Mouse (Mus musculus) hindbrain, embryonic 16.5 days (tissue): ENCODE results near the gene Gpr4. TPM values are rescaled to one million over a fixed set of nuclear protein-coding genes. Genes with fewer than 3 reads are reported as not detected.

ENCODE experiments used
- ATAC-seq: fragments of 200-750 bp; cut with Nextera tagmentation; 2 replicates; pipeline ENCODE4 v1.8.0; 2017; ENCODE audit warnings: moderate TSS enrichment, moderate library complexity
- H3K27ac ChIP-seq: fragments of 300-500 bp; sonication (generic); 2 replicates; pipeline ENCODE4 v1.5.1; 2014; ENCODE audit warnings: low read depth, mild to moderate bottlenecking, control low read depth, low read length, moderate library complexity
- H3K27me3 ChIP-seq: fragments of 300-500 bp; sonication (generic); replicated peaks from 2 replicates; pipeline ENCODE4 v1.6.1; 2014; ENCODE audit warnings: low read length; ENCODE audit not compliant: control insufficient read depth, insufficient read depth
- H3K36me3 ChIP-seq: fragments of 300-500 bp; sonication (generic); 2 replicates; pipeline ENCODE4 v1.6.1; 2014; ENCODE audit warnings: mild to moderate bottlenecking, low read length, moderate library complexity, mixed read lengths; ENCODE audit not compliant: control insufficient read depth, insufficient read depth
- H3K4me1 ChIP-seq: fragments of 300-500 bp; sonication (generic); 2 replicates; pipeline ENCODE4 v1.6.1; 2014; ENCODE audit warnings: low read depth, low read length; ENCODE audit not compliant: control insufficient read depth, insufficient read depth
- H3K4me2 ChIP-seq: fragments of 300-500 bp; sonication (generic); 2 replicates; pipeline ENCODE4 v1.6.1; 2014; ENCODE audit warnings: mild to moderate bottlenecking, low read length, control low read depth, moderate library complexity
- H3K4me3 ChIP-seq: fragments of 300-500 bp; sonication (generic); 2 replicates; pipeline ENCODE4 v1.5.1; 2014; ENCODE audit warnings: mild to moderate bottlenecking, low read length, control low read depth, moderate library complexity
- H3K9ac ChIP-seq: fragments of 300-500 bp; sonication (generic); 2 replicates; pipeline ENCODE4 v1.6.1; 2014; ENCODE audit warnings: low read depth, mild to moderate bottlenecking, control low read depth, low read length, moderate library complexity
- H3K9me3 ChIP-seq: fragments of 300-500 bp; sonication (generic); 2 replicates; pipeline ENCODE4 v1.6.1; 2014; ENCODE audit warnings: mild to moderate bottlenecking, low read length, moderate library complexity; ENCODE audit not compliant: control insufficient read depth
- WGBS: fragments of 180-500 bp; shearing (Covaris S2); extraction: QIAGEN DNeasy Blood & Tissue Kit; methylation state at CpG from one replicate; pipeline ENCODE4 v1.1.7; 2014; 5-methylcytosine and 5-hydroxymethylcytosine counted together
- polyA plus RNA-seq: library from polyadenylated mRNA; unstranded; fragments of >200 nt; fragmentation: Nextera tagmentation; extraction: Ambion mirVana; gene quantifications from 2 replicates; pipeline ENCODE4 v1.2.1, GENCODE M21; 2015

Gpr4 gene
- polyA plus RNA-seq, 1 experiment from 2014 or later: 3.1 TPM

- Histone ChIP-seq H3K36me3 (no peaks in the 10 kb centered on the region), H3K27ac (peak overlapping the region; percentile 23; the same call in 1 of the 2 replicates), H3K4me1 (peaks cover 9% of the 10 kb centered on the region; the same call in 1 of the 2 replicates), H3K27me3 (no peaks in the 10 kb centered on the region), H3K9me3 (peaks cover 2% of the 10 kb centered on the region; the same call in 1 of the 2 replicates), H3K4me3 (no peak overlapping the region), H3K9ac (0 out of 2 replicates have a peak overlapping the region, but pooled peaks have one; percentile 13), H3K4me2 (no peak overlapping the region)
- WGBS: 49% methylated on average over 8 of the region's 8 CpGs
- peak; percentile 41 for ATAC-seq
Measured at GRCm38 (mm10) chr7:19170142-19170541, 42.2 kb upstream of the Gpr4 start.

GRCm38 (mm10) chr7:19171831-19172230 lies 40.5 kb upstream of the Gpr4 start:
- H3K4me1 ChIP-seq: peaks cover 3% of the 10 kb centered on the region
- peak overlapping the region; percentile 60; the same call in 1 of the 2 replicates for H3K27ac ChIP-seq
- no peaks in the 10 kb centered on the region for H3K36me3 ChIP-seq
- H3K9ac ChIP-seq: 0 out of 2 replicates have a peak overlapping the region, but pooled peaks have one; percentile 33
- H3K27me3 ChIP-seq: no peaks in the 10 kb centered on the region
- no peak overlapping the region for H3K4me3 ChIP-seq
- WGBS: 41% methylated on average over 8 of the region's 8 CpGs
- no peak overlapping the region for H3K4me2 ChIP-seq
- H3K9me3 ChIP-seq: peaks cover 2% of the 10 kb centered on the region; the same call in 1 of the 2 replicates
- no peak for ATAC-seq

- H3K36me3 ChIP-seq: no peaks in the 10 kb centered on the region
- no peak overlapping the region for H3K27ac ChIP-seq
- H3K4me3 ChIP-seq: peak overlapping the region; percentile 31
- WGBS: 5% methylated on average over 17 of the region's 17 CpGs
- peak overlapping the region; percentile 48; the same call in 1 of the 2 replicates for H3K9ac ChIP-seq
- no peak for ATAC-seq
- H3K9me3 ChIP-seq: no peaks in the 10 kb centered on the region
- H3K4me1 ChIP-seq: peaks cover 8% of the 10 kb centered on the region
- H3K27me3 ChIP-seq: no peaks in the 10 kb centered on the region
- H3K4me2 ChIP-seq: peak overlapping the region; percentile 57
Measured at GRCm38 (mm10) chr7:19172874-19173273, 39.5 kb upstream of the Gpr4 start.

GRCm38 (mm10) chr7:19175708-19176515 lies 36.4 kb upstream of the Gpr4 start, which contains the start of gene Eml2:
Gene Eml2, plus strand, starts transcription at chr7:19176421.
- 1% methylated on average over 28 of the region's 30 CpGs for WGBS
- H3K9ac ChIP-seq: peak within 1 kb of the TSS; percentile 69
- peak within 1 kb of the TSS; percentile 66 for H3K4me3 ChIP-seq
- peak within 1 kb of the TSS; percentile 81 for H3K4me2 ChIP-seq
- H3K9me3 ChIP-seq: no peaks in the 10 kb centered on the region
- H3K27me3 ChIP-seq: peaks cover 5% of the 10 kb centered on the region
- peak within 1 kb of the TSS; percentile 73 for H3K27ac ChIP-seq
- H3K4me1 ChIP-seq: peaks cover 19% of the 10 kb centered on the region
- peak; percentile 95 for ATAC-seq
- no peaks in the 10 kb centered on the region for H3K36me3 ChIP-seq

GRCm38 (mm10) chr7:19176516-19176947 lies 35.8 kb upstream of the Gpr4 start:
- Histone ChIP-seq H3K9ac (peak overlapping the region; percentile 69), H3K4me3 (peak overlapping the region; percentile 66), H3K36me3 (no peaks in the 10 kb centered on the region), H3K27me3 (peaks cover 5% of the 10 kb centered on the region), H3K27ac (peak overlapping the region; percentile 73), H3K4me1 (peaks cover 19% of the 10 kb centered on the region), H3K9me3 (no peaks in the 10 kb centered on the region), H3K4me2 (peak overlapping the region; percentile 81)
- peak; percentile 55 for ATAC-seq
- WGBS: 8% methylated on average over 11 of the region's 21 CpGs

- Histone ChIP-seq H3K9me3 (no peaks in the 10 kb centered on the region), H3K27ac (no peak overlapping the region), H3K27me3 (peaks cover 5% of the 10 kb centered on the region), H3K36me3 (no peaks in the 10 kb centered on the region), H3K4me2 (peak overlapping the region; percentile 81), H3K4me3 (peak overlapping the region; percentile 66), H3K9ac (peak overlapping the region; percentile 69), H3K4me1 (peaks cover 16% of the 10 kb centered on the region)
- 66% methylated on average over 7 of the region's 7 CpGs for WGBS
- no peak for ATAC-seq
Measured at GRCm38 (mm10) chr7:19177216-19177615, 35.1 kb upstream of the Gpr4 start.

GRCm38 (mm10) chr7:19178035-19178434 lies 34.3 kb upstream of the Gpr4 start:
- peak overlapping the region; percentile 56 for H3K9ac ChIP-seq
- H3K4me3 ChIP-seq: peak overlapping the region; percentile 66
- no peak for ATAC-seq
- H3K4me1 ChIP-seq: peaks cover 16% of the 10 kb centered on the region
- peaks cover 5% of the 10 kb centered on the region for H3K27me3 ChIP-seq
- H3K27ac ChIP-seq: no peak overlapping the region
- H3K9me3 ChIP-seq: no peaks in the 10 kb centered on the region
- H3K4me2 ChIP-seq: peak overlapping the region; percentile 81
- H3K36me3 ChIP-seq: no peaks in the 10 kb centered on the region
- 4% methylated on average over 18 of the region's 18 CpGs for WGBS

GRCm38 (mm10) chr7:19178443-19179092 lies 33.8 kb upstream of the Gpr4 start:
- Histone ChIP-seq H3K27ac (no peak overlapping the region), H3K36me3 (no peaks in the 10 kb centered on the region; the same call in 1 of the 2 replicates), H3K9me3 (no peaks in the 10 kb centered on the region), H3K4me3 (peak overlapping the region; percentile 66), H3K4me2 (peak overlapping the region; percentile 81), H3K4me1 (peaks cover 16% of the 10 kb centered on the region), H3K9ac (peak overlapping the region; percentile 56), H3K27me3 (peaks cover 5% of the 10 kb centered on the region)
- WGBS: 6% methylated on average over 26 of the region's 27 CpGs
- ATAC-seq: no peak

- Histone ChIP-seq H3K9ac (peak overlapping the region; percentile 52), H3K27ac (no peak overlapping the region), H3K27me3 (peaks cover 5% of the 10 kb centered on the region), H3K4me2 (peak overlapping the region; percentile 81), H3K4me3 (peak overlapping the region; percentile 66), H3K9me3 (no peaks in the 10 kb centered on the region), H3K36me3 (no peaks in the 10 kb centered on the region; the same call in 1 of the 2 replicates), H3K4me1 (peaks cover 16% of the 10 kb centered on the region)
- no peak for ATAC-seq
- under 1% methylated on average over 32 of the region's 32 CpGs for WGBS
Measured at GRCm38 (mm10) chr7:19179173-19179572, 33.2 kb upstream of the Gpr4 start.
